Mouse (Mus musculus) lung, adult 2 months (tissue): ENCODE results near the gene Plod2.

Experiments
- CTCF ChIP-seq: fragments of 200-500 bp; IDR thresholded peaks from 2 replicates; pipeline ENCODE4 v1.5.1; 2011; ENCODE audit warnings: mild to moderate bottlenecking, low read length, control low read depth; ENCODE audit not compliant: insufficient read depth
- POLR2A ChIP-seq: fragments of 200-500 bp; IDR thresholded peaks from 2 replicates; pipeline ENCODE4 v1.6.1; 2011; ENCODE audit warnings: low read depth, mild to moderate bottlenecking, control low read depth, low read length, borderline replicate concordance; ENCODE audit errors: extremely low read depth

DNA sequence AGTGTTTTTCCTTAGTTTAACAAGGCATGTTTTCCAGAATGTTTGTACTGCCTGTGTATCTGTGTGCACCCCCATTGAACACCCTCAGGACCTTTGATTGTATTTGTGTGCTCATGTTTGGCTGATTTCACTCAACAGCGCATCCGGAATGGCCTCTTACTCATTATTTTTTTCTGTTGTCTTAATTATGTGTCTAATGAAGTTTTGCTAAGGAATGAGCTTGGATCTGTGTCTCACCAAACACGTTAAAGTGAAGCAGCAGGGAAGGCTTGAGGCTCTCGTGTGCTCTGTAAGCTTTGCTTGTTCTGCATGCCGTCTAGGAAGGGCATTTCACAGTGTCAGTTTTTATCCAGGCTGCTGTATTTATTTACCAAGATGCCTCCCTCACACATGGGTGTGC is 59.5 kb downstream of the Plod2 start:
- no peak for TF ChIP-seq POLR2A
- no peak for TF ChIP-seq CTCF
